In the genomic region with DNA sequence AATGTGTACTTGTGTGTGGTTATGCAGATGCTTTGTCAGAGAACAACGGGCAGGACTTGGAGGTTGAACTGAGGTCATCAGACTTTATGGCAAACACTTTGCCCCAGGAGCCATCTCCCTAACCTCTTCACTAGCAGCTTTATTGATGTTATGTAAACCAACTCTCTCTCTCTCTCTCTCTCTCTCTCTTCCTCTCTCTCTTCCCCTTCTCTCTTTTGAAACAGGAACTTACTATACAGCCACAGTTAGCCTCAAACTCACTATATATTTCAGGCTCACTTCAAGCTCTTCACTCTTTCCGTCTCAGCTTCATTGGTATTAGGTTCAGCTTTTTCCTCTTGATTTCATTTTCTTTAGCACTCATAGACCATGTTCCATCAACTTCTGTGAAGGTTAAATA, we compare ENCODE assay signal across 24 mouse cellular contexts.
"Had no signal": no experiment of that assay in that cellular context is flagged by ENCODE, and none has a peak within 500 bp of the region (broad histone marks: within the 10 kb centered on the region; RNA-seq: fewer than 3 reads in every experiment).

No protein-coding gene starts in this region.

- H3K27me3 ChIP-seq: limb, embryonic 12.5 days; limb, embryonic 15.5 days; neural tube, embryonic 12.5 days; neural tube, embryonic 15.5 days had no signal

- H3K36me3 ChIP-seq: limb, embryonic 12.5 days; limb, embryonic 15.5 days; neural tube, embryonic 12.5 days; neural tube, embryonic 15.5 days had no signal

- H3K9ac ChIP-seq: limb, embryonic 12.5 days; limb, embryonic 15.5 days; liver, embryonic 14.5 days; liver, postnatal 0 days; lung, embryonic 14.5 days; neural tube, embryonic 12.5 days; neural tube, embryonic 15.5 days had no signal

- H3K27ac ChIP-seq: left cerebral cortex, adult 2 months; limb, embryonic 12.5 days; limb, embryonic 15.5 days; liver, embryonic 14.5 days; macrophage; neural tube, embryonic 12.5 days; neural tube, embryonic 15.5 days had no signal

- H3K4me2 ChIP-seq: limb, embryonic 12.5 days; limb, embryonic 15.5 days; liver, embryonic 11.5 days; lung, embryonic 14.5 days; midbrain, embryonic 11.5 days; neural tube, embryonic 12.5 days; neural tube, embryonic 15.5 days had no signal

- H3K4me1 ChIP-seq: limb, embryonic 12.5 days; limb, embryonic 15.5 days; neural tube, embryonic 12.5 days; neural tube, embryonic 15.5 days had no signal

- H3K4me3 ChIP-seq: left cerebral cortex, adult 2 months; limb, embryonic 12.5 days; limb, embryonic 15.5 days; neural tube, embryonic 12.5 days; neural tube, embryonic 15.5 days had no signal

- ATAC-seq: liver, postnatal 0 days; lung, postnatal 0 days had no signal

- DNase-seq: kidney, adult 18-20 months; kidney, adult 9 months; kidney, postnatal 14 days; kidney, postnatal 4 days; layer of hippocampus, adult 9-11 months; left cerebral cortex, postnatal 4 days; liver, postnatal 0 days; lung, embryonic 14.5 days; midbrain, embryonic 14.5 days; retina, postnatal 1 day; right cerebral cortex, postnatal 25 days; spleen, adult 18-20 months; thymus, adult 18-20 months; thymus, postnatal 36 days had no signal

- H3K9me3 ChIP-seq: limb, embryonic 12.5 days; limb, embryonic 15.5 days; neural tube, embryonic 12.5 days; neural tube, embryonic 15.5 days had no signal
